Mouse (Mus musculus) layer of hippocampus, postnatal 14 days (tissue): ENCODE results near the gene Galk2. TPM values are rescaled to one million over a fixed set of nuclear protein-coding genes. Genes with fewer than 3 reads are reported as not detected.
A peak's percentile ranks its signal among the peaks of the same experiment; 100 is the strongest.

Source experiments
- DNase-seq, 2 experiments: peaks; one replicate each; pipeline ENCODE4 v3.0.0; 2021 to 2022; ENCODE audit warnings: low spot score in 2 of 2, mixed read lengths in 1 of 2
- long read RNA-seq, 2 experiments: library from polyadenylated mRNA; stranded (forward); transcript quantifications; one replicate each; pipeline ENCODE4 v2.0.0; 2021
- total RNA-seq, 2 experiments: library from RNA; stranded (reverse); gene quantifications; 2 replicates each; pipeline ENCODE4 v1.2.3; 2021

Galk2 gene
- total RNA-seq, result 10 to 100 TPM; 26.4 to 27.1 TPM
- long read RNA-seq, experiment 1, transcript Galk2-202 (10 exons, 1,928 nt), result major isoform, 21 of 33 reads
- long read RNA-seq, experiment 1, partial matches to known transcripts, result 0 of 33 reads
- long read RNA-seq, experiment 1, other reads (novel, unspliced or antisense), result 8 of 33 reads
- long read RNA-seq, experiment 2, transcript Galk2-202 (10 exons, 1,928 nt), result major isoform, 14 of 30 reads
- long read RNA-seq, experiment 2, partial matches to known transcripts, result 3 of 30 reads
- long read RNA-seq, experiment 2, other reads (novel, unspliced or antisense), result 10 of 30 reads

DNA sequence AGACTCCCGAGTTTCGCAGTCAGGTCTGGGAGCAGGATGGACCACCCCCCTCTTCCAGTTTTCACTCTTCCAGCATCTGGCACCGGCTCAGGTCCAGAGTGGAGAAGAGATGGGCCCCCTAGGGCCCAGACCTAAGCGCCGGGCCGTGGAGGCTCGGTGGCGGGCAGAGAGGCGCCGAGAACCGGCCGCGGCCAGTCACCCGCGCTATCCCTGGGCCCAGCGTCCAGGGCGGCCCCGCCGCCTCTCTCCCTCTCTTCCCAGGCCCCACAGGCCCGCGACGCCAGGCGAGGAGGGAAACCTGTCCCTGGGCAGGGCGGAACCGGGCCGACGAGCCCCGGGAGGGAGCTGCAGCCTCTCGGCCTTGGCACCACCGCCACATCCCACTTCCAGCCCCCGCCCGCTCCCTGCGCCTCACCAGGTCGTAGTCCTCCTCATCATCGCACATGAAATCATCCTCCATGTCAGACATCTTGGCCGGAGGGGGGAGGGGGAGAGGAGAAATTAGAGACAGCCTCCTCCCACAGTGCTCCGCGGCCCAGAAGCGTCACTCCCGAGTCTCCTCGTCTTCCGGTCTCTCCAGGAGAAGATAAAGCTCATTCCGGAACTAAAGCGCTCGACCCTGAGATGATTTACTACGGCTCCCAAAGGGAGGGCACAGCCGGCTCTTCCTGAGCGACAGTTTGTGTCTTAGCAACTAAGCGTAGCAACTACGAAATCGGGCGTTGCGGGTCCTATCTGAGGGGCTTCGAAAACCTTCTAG, at the start of gene Galk2, which contains the start of gene Cops2:
TSS of gene Galk2 (plus strand) at position 589 of the 760 bp plus-strand sequence.
TSS of gene Cops2 (minus strand) at position 619 of the 760 bp plus-strand sequence.
- peak; percentile 93 to 97 for DNase-seq

DNA sequence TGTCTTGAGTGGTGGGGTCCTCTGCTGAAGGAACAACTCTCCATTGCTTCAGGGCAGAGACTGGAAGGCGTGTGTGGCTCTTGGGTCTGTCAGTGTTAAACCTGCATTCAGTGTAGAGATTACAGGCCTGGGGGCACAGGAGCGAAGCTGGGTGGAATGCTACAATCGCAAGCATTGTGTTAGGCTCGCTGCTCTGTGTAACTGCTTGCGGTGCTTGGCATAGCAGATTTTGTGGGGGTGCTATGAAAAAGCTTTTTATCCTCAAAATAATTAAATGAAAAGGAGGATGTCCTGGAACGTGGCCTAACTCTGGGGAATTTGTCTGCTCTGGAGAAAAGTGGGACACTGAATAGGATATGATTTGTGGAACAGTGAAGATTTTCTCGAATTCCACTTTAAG, 49.4 kb upstream of the Galk2 start:
- peak in 1 of 2 experiments; percentile 79 for DNase-seq

DNA sequence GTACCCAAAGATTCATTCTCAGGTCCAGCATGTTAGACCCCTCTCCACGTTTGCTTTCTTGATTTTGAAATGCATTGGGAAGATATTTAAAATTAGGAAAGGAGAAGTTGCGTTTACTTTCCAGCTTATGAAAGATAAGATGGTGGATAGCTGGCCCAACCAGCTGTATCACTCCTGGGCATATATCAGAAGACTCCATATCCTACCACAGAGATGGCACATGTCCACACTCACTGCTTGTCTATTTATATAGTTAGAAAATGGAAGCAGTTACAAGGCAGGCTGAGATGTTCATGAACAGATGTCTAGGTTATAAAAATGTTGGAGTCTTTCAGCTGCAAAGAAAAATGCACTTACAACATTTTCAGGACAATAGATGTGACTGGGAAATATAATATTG, 47.6 kb upstream of the Galk2 start:
- no peak for DNase-seq

DNA sequence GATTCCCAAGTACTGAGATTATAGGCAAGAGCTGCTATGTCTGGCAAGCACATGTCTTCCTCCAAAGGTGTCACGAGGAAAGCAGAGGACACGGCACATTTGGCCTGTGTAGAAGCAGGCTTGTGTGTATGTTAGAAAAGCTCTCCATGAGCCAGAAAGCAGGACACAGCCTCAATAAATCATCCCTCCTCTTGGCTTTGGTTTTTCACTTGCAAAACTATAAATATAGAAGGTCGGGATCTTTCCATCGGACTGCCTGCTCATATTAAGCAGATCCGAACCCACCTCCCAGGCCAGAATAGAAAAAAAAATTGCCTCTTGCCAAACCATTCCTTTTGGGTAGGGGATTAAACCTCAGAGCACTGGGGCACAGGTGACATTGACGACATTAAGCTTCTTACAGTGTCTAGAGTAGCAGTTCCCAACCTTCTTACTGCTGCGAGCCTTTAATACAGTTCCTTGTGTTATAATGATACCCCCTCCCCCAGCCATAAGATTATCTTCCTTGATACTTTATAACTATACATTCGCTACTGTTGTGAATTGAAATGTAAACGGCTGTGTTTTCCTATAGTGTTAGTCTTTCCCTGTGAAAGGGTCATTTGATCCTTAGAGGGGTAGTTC, 44.8 kb upstream of the Galk2 start:
- DNase-seq, result no peak

DNA sequence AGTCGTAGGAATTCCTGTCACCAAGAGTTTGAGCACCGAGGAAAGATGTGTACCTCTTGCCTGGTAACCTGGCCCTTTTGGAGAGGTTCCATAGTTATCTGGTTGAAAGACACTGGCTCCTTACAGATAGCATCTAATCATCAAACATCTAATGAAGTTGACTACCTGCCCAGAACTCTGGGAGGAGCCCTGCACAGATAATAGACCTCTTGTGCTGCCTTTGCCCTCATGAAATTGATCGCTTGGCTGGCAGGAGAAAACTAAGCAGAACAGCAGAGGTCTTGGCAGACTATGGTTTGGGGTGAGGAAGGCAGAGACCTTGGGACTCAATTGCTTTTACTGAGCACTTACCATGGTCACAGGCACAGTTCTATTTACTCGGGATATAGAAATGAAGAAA, 38.5 kb upstream of the Galk2 start:
- no peak for DNase-seq

DNA sequence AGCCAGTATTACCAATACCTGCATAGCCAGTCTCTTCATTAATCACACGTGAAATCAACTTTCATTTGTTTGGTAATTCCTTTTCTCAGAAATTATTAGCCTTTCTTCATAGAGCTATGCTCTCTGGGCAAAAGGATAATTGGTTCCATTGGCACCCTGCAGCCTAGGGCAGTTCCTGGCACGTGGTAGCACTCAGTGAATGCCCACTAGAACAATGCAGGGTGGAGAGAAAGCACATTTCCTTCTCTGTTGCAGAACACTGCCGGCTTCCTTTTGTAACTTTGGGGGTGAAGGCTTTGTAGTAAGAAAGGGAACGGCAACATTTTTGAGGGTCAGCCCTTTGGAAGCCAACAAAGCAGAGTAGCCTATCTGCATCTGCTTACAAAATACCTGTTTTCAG, 32.7 kb upstream of the Galk2 start:
- DNase-seq, result no peak

DNA sequence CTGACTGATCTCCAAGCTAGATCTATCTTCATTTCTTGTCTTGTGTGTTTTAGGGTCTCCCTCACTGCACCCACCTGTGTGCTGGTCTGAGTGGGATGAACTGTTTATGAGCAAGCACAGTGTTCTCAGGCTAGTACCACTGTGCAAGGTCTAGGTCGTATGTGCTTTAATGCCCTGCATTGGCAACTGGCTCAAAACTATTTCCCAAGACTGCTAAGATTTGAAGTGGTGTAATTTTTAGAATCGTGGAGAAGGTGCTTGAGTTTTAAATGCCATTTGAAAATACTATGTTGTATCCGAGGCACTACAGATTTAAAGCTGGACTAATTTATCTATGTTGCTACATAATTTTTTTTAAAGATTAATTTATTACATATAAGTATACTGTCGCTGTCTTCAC, 31.0 kb upstream of the Galk2 start:
- no peak for DNase-seq

DNA sequence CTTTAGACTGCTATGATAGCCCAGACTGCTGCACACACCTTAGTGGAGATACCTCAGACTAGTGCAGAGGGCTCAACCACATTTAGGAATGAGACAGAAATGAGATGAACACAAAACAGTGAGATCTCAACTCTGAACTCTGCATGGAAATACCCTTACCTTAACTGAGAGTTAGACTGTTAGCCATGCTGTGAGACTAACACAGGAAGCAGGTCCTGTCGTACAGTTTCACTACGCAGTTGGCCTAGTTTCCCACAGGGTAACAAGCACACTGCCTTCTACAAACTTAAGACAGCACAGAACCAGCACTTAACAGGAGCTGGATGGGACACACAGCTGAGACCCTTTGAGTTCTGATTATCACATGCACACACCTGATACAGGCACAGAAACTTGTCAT, 29.0 kb upstream of the Galk2 start:
- no peak for DNase-seq

DNA sequence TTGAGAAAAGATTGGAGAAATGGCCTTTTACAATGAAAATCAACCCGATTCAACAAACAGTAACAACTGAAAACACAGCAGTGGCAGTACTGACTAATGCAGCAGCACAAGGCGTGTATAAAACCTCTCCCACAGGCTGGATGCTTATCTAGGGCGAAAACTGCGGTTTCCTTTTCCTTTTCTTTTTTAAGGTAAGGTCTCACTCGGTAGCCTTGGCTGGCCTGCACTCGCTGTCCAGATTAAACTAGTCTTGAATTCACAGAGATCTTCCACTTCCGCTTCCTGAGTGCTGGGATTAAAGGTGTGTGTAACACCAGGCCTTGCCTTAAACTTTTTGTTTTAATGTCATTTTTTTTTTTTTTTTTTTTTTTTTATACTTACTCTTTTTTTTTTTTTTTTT, 20.8 kb upstream of the Galk2 start:
- DNase-seq, result no peak

DNA sequence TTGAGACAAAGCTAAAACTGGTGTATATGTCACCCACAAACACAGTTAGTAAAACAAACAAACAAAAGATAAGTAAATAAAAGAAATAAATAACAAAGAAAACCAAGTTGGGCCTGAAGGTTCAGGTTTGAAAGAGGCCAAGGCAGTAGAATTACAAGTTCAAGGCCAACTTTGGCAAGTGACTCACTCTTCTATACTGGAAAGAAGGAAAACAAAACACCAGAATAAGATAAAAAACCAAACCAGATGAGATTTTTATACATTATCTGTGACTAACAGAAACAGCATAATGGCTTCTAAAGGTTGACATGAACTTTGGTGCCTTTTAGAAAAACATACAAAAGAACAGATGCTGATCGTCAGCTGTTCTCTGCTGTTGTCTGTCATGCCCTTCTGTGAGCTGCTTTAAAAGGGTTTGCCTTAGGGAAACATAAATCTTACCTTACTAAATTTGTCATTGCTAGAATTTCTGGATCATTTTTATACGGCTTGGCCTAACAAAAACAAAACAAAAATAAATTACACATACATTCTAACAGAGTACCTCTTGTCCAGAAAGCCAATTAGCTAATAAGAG, 20.1 kb upstream of the Galk2 start:
- no peak for DNase-seq

DNA sequence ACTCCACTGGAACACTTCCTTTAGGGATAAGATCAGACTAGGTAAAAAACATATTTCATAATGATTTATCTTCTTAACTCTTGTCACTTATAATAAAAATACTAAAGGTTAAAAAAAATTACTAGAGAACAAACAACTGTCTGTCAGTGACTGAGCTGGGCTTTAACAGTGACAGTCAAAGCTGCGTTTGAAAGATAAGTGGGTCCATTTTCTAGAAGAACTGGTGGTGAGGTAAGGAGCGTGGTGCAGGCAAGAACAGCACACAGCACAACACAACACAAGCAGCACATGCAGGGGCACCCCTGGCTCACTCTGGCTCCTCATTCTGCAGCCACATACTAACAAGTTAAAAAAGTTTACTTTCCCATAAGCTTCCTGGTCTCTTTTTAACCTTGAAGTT, 7.7 kb upstream of the Galk2 start:
- no peak for DNase-seq

DNA sequence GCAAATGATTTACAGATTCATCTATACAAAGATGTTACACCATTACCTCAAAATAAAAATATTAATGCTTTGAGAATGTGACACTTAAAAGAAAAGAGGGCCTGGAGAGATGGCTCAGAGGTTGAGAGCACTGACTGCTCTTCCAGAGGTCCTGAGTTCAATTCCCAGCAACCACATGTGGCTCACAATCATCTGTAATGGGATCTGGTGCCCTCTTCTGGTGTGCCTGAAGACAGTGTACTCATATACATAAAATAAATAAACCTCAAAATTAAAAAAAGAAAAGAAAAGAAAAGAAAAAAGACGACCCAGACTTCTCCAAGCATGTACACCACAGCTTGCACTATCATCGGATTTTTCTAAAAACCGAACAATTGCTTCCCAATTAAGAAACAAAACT, 1.2 kb upstream of the Galk2 start:
- DNase-seq, result no peak

DNA sequence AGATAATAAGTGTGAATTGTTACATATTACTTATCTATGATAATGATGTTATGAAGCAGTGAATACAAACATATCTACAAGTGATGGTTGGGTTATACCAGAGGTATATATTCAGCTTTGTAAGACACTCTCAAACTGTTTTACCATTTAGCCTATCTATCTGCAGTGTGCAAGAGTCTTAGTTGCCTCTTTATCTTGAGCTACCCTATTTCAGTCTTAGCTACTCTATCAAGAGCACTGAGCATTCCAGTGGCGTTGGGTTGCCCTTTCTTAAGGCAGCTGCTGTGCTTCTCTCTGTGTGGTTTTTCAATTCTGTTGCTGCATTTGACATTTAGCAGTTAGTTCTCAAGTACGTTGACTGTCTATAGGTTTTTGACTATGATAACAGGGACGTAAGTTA, 4.9 kb downstream of the Galk2 start:
- no peak for DNase-seq

DNA sequence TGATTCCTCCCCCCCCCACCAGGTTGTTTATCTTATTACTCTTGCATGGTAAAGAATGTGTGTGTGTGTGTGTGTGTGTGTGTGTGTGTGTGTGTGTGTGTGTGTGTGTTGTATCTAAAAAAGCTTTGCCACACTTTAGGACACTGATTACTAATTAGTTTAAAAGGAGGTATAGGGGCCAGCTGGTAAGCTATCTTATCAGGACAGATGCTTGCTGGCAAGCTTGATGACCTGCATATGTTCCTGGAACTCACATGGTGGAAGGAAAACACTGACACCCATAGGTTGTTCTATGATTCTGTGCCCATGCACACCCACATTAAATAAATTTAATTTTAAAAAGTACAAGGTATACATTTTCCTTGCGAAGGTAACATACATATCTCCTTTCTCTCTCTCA, 5.6 kb downstream of the Galk2 start:
- no peak for DNase-seq

DNA sequence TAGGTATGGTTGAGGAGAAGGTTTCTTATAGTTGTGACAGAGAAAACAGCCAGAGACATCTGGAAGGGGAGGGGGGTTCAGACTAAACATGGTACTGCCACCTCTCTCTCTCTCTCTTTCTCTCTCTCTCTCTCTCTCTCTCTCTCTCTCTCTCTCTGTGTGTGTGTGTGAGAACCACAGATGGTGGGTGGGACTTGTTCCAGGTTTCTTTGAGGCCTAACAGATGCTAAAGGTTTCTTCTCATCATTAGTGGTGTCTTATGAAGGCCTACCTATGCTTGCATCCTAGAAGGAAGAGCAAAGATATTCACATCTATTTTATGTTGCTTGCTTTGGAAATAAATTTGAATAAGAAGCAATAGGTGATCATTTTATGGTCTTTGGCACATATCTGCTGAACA, 6.7 kb downstream of the Galk2 start:
- DNase-seq, result no peak

DNA sequence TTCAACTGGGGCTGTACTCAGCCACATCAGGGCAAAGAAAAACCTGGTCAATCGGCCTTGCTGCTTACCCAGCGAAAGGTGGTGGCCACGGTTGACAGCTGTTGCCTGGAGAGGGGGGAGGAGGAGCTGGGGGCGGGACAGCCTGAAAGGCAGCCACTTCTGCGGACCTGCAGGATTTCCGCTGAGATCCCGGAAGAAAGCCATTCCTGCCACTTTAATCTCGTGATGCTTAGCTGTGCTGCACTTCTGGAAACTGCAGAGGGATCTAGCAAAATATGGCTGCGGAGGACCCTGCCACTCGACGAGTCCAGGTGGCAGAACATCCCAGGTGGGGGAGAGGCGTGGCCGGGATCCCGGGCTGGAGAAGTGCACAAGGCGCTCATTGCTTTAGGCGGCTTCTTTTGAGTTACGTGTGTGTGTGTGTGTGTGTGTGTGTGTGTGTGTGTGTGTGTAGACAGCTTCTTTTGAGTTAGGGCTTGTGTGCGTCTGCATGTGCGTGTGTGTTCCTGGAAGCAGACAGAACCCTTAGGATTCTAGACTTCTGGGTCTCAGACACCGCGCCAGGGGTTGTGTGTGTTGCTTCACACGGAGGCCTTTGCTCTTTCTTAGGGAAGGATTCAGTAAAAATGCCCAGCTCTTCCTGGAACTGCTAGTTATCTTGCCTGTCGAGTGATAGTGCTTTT, 7.3 kb downstream of the Galk2 start:
- peak; percentile 29 to 32 for DNase-seq

DNA sequence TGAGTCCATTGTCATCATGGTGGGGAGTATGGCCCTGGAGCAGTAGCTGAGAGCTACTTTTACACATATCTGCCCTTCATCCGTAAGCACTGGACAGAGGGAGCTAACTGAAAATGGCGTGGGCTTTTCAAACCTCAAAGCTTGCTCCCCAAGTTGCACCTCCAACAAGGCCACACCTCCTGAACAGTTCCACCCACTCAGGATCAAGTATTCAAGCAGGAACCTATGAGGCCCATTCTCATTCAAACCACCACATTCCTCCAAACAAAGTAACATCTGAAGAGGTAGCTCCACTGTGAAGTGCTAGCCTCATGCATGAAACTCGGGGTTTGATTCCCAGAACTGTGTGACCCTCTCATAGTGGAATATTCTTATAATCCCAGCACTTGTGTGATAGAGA, 9.4 kb downstream of the Galk2 start:
- DNase-seq, result no peak

DNA sequence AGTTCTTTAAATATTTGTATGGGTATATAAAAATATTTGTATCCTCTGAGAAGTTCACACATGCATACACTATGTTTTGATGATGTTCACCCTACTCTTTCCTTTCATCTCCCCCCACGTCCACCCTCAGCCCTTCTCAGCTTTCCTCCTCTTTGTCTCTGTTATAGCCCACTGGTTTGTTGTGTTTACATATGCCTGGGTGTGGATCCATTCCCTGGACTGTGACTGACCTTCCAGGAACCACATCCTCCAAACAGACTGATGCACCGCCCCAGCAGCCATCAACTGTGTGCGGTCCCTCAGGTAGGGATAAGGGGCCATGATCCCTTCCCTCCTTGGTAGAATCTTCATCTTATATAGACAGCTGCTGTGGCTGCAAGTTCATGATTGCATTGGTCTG, 11.2 kb downstream of the Galk2 start:
- no peak for DNase-seq

DNA sequence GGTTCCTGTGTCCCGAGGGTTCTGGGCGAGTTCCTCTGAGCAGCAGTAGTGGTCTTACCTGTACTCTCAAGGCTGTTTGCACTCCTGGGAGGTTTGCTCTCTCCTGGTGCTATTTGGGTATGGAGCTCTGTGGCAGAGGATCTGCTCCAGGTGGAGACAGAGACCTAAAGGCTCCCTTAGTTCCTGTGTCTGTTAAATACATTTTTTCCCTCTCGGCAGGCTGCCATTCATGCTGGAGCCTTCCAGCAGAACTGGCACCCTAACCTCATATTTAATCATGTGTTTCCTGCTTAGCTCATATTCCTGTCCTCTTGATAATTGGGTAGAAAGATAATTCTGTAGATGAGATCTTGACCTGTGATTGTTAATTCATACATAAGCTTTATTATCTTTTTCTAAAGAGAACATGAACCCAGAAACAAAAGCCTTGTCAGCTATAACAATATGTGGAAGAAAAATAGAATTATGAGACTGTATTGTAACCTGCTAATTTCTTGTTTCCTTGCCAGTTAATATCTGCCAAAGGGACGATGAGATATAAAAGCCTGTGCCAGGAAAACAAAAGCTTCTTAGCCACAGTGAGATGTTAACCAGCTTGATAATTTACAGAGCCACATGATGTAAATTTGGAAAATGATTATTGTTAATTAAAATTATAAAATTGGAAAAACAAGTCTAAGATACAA, 27.1 kb downstream of the Galk2 start:
- DNase-seq, result peak in 1 of 2 experiments; percentile 18

DNA sequence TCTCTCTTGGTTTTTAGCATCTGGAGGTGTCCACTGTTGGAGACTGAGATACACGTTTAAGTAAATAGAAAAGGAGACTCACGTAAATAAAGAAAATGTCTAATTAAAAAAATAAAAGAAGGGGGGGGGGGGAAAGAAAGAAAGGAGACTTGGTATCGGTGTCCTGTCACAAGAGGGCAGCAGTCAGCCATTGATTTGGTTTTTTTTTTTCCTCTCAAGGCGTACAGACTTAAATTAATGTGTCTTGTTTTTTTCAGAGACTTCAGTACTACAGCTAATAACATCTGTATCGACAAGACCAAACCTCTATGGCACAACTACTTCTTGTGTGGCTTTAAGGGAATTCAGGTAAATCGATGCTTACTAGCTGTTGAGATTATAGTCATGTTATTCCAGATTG, 34.2 kb downstream of the Galk2 start:
- peak in 1 of 2 experiments; percentile 35 for DNase-seq

DNA sequence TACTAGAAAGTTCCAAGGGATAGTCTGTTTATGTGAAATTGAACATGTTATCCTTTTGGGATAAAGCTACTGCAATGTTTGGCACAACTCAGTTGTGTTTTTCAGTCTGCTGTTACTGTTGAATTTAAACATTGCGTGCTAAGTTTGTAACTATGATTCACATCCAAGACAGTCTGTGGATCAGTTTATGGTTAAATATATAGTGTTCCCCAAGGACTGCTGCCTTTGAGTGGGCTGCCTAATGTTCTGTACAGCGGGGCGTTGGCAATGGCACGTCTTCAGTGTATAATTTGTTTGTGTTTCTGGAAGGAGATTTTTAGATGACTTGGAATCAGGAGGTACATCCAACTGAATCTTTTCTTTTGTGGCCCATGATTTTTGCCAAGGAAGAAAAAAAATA, 36.2 kb downstream of the Galk2 start:
- no peak for DNase-seq
